Mouse (Mus musculus) T-helper 1 cell (primary cell): ENCODE measurements around the gene Abcc4.

Experiments
- in situ Hi-C: fragments of 300-600 bp; cut with MboI, MseI; formaldehyde crosslinking; loops from one replicate; pipeline ENCODE4 v1.15.1; 2025; ENCODE audit warnings: high pct_unique_total_duplicates

Abcc4 gene

GRCm38 (mm10) chr14:118437156-118437931 lies 268.7 kb downstream of the Abcc4 start:
- in situ Hi-C loops: no loop called here

- in situ Hi-C loops: no loop called here
Observed at GRCm38 (mm10) chr14:118436791-118437155, 269.2 kb downstream of the Abcc4 start.

- in situ Hi-C loops: no loop called here
Observed at GRCm38 (mm10) chr14:118435676-118436330, 270.2 kb downstream of the Abcc4 start.

GRCm38 (mm10) chr14:118434842-118435241 lies 271.2 kb downstream of the Abcc4 start:
- in situ Hi-C loops: no loop called here

GRCm38 (mm10) chr14:118433848-118434247 lies 272.2 kb downstream of the Abcc4 start:
- in situ Hi-C loops: no loop called here
